In the genomic region with DNA sequence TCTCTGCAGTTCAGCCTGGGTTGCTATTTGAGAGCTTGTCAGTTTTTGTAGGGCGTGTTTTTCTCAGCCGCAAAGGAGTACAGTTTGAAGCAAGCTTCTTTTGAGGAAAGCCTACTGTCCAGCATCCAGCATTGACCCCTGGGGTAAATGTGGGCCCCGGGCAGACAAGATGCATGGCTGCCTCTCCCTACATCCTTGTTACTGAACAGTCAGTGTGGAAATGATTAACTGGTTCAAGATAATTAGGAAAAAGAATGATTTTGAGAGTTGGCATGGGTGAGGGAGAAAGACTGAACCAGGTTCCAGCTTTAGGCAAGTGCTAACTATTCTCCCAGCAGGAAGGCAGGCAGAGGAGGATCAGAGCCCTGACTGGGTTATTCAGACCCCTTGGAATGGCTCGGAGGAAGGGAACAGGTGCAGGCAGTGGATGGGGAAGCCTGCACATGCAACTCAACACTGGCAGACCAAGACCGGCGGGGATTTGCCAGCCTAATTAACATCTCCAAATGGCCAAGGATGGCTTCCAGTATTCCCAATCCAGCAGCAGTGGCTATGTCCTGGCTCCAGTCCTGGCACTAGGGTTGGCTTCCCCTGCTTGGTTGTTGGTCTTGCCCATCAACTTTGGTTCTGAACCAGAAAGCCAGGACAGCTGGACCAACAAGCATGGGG, we compare ENCODE assay signal across 26 mouse cellular contexts. TPM values are rescaled to one million over a fixed set of nuclear protein-coding genes. Genes with fewer than 3 reads are reported as not detected.
DNase-seq lines count a peak whose midpoint lies in the region; ATAC-seq lines count a peak whose summit lies in the region.
"Had no signal": no experiment of that assay in that cellular context is flagged by ENCODE, and none has a peak within 500 bp of the region (broad histone marks: within the 10 kb centered on the region; RNA-seq: fewer than 3 reads in every experiment).

No protein-coding gene starts in this region.

- no peaks in the 10 kb centered on the region for H3K27me3 ChIP-seq in forebrain, embryonic 15.5 days
- no peaks in the 10 kb centered on the region for H3K27me3 ChIP-seq in forebrain, embryonic 12.5 days
- no peaks in the 10 kb centered on the region for H3K27me3 ChIP-seq in kidney, embryonic 16.5 days (ENCODE audit: insufficient read depth, low read length)
- H3K27me3 ChIP-seq: embryonic facial prominence, embryonic 12.5 days; intestine, embryonic 15.5 days; limb, embryonic 12.5 days; liver, embryonic 12.5 days; stomach, embryonic 15.5 days had no signal

- peak; percentile 12 for DNase-seq in cerebellum, adult 11-12 months
- no peak for DNase-seq in cerebellum, adult 9-11 months
- no peak for DNase-seq in kidney, adult 18-20 months
- peak; percentile 53 to 54 for DNase-seq in right cerebral cortex, postnatal 10 days (ENCODE audit: low spot score in 2 of 2)
- no peak for DNase-seq in right cerebral cortex, postnatal 36 days (ENCODE audit: low spot score in 2 of 2)
- DNase-seq: adrenal gland, adult 2 months; gastrocnemius, postnatal 25 days; heart, adult 2 months; heart, postnatal 36 days; kidney, postnatal 25 days; layer of hippocampus, adult 9-11 months; lung, embryonic 14.5 days; lung, postnatal 4 days; right cerebral cortex, postnatal 25 days; thymus, adult 18-20 months had no signal

- H3K9me3 ChIP-seq in forebrain, embryonic 15.5 days = no peaks in the 10 kb centered on the region
- no peaks in the 10 kb centered on the region for H3K9me3 ChIP-seq in forebrain, embryonic 12.5 days
- no peaks in the 10 kb centered on the region for H3K9me3 ChIP-seq in kidney, embryonic 16.5 days (ENCODE audit: low read length)
- H3K9me3 ChIP-seq: embryonic facial prominence, embryonic 12.5 days; intestine, embryonic 15.5 days; limb, embryonic 12.5 days; liver, embryonic 12.5 days; stomach, embryonic 15.5 days had no signal

- H3K4me3 ChIP-seq in forebrain, embryonic 15.5 days = no peak overlapping the region
- H3K4me3 ChIP-seq in forebrain, embryonic 12.5 days (replicated peaks) = no peak overlapping the region
- no peak overlapping the region for H3K4me3 ChIP-seq in kidney, embryonic 16.5 days (ENCODE audit: low read length)
- H3K4me3 ChIP-seq: embryonic facial prominence, embryonic 12.5 days; erythroblast, embryonic 14.5 days; heart, adult 2 months; intestine, embryonic 15.5 days; limb, embryonic 12.5 days; liver, embryonic 12.5 days; myocyte; stomach, embryonic 15.5 days had no signal

- no peak overlapping the region for H3K9ac ChIP-seq in forebrain, embryonic 15.5 days (replicated peaks)
- no peak overlapping the region for H3K9ac ChIP-seq in forebrain, embryonic 12.5 days
- H3K9ac ChIP-seq in kidney, embryonic 16.5 days (replicated peaks; ENCODE audit: low read length) = no peak overlapping the region
- H3K9ac ChIP-seq: embryonic facial prominence, embryonic 12.5 days; intestine, embryonic 15.5 days; limb, embryonic 12.5 days; liver, embryonic 12.5 days; lung, embryonic 14.5 days; stomach, embryonic 15.5 days had no signal

- 59% methylated on average over 6 of the region's 6 CpGs for WGBS in forebrain, embryonic 15.5 days
- 69% methylated on average over 6 of the region's 6 CpGs for WGBS in forebrain, embryonic 12.5 days
- 59% methylated on average over 6 of the region's 6 CpGs for WGBS in kidney, embryonic 16.5 days

- H3K4me1 ChIP-seq in forebrain, embryonic 15.5 days = peaks cover 16% of the 10 kb centered on the region
- peaks cover 30% of the 10 kb centered on the region for H3K4me1 ChIP-seq in forebrain, embryonic 12.5 days
- H3K4me1 ChIP-seq in kidney, embryonic 16.5 days (ENCODE audit: insufficient read depth, low read length) = no peaks in the 10 kb centered on the region
- H3K4me1 ChIP-seq: intestine, embryonic 15.5 days; liver, embryonic 12.5 days had no signal

- no peak overlapping the region for H3K4me2 ChIP-seq in forebrain, embryonic 15.5 days (replicated peaks)
- no peak overlapping the region for H3K4me2 ChIP-seq in forebrain, embryonic 12.5 days
- H3K4me2 ChIP-seq in kidney, embryonic 16.5 days (replicated peaks; ENCODE audit: low read depth, low read length) = no peak overlapping the region
- H3K4me2 ChIP-seq: embryonic facial prominence, embryonic 12.5 days; intestine, embryonic 15.5 days; limb, embryonic 12.5 days; liver, embryonic 12.5 days; lung, embryonic 14.5 days; stomach, embryonic 15.5 days had no signal

- ATAC-seq in forebrain, embryonic 15.5 days (replicated peaks) = peak; percentile 74
- no peak for ATAC-seq in forebrain, embryonic 12.5 days (ENCODE audit: low FRiP score)
- peak; percentile 50; the same call in 1 of the 2 replicates for ATAC-seq in kidney, embryonic 16.5 days (ENCODE audit: low FRiP score, low TSS enrichment)
- ATAC-seq: intestine, embryonic 15.5 days; liver, embryonic 12.5 days had no signal

- no peaks in the 10 kb centered on the region for H3K36me3 ChIP-seq in forebrain, embryonic 15.5 days
- no peaks in the 10 kb centered on the region for H3K36me3 ChIP-seq in forebrain, embryonic 12.5 days (replicated peaks)
- no peaks in the 10 kb centered on the region for H3K36me3 ChIP-seq in kidney, embryonic 16.5 days (ENCODE audit: insufficient read depth, low read length)
- H3K36me3 ChIP-seq: embryonic facial prominence, embryonic 12.5 days; intestine, embryonic 15.5 days; limb, embryonic 12.5 days; stomach, embryonic 15.5 days had no signal

- H3K27ac ChIP-seq in forebrain, embryonic 15.5 days (replicated peaks) = peak overlapping the region; percentile 62
- H3K27ac ChIP-seq in forebrain, embryonic 12.5 days = no peak overlapping the region
- H3K27ac ChIP-seq in kidney, embryonic 16.5 days (ENCODE audit: low read length) = no peak overlapping the region
- H3K27ac ChIP-seq: embryonic facial prominence, embryonic 12.5 days; heart, adult 2 months; intestine, embryonic 15.5 days; limb, embryonic 12.5 days; liver, embryonic 12.5 days; stomach, embryonic 15.5 days had no signal

RNA-seq across cellular contexts. Expression of a gene that starts 28.6 kb away (rescaled TPM):
- polyA plus RNA-seq in forebrain, embryonic 15.5 days (2015; fragmentation: Nextera tagmentation; extraction: Ambion mirVana) = 13.5 and 15.6 TPM in 2 replicates
- polyA plus RNA-seq in forebrain, embryonic 12.5 days (2016; fragmentation: Nextera tagmentation; extraction: Ambion mirVana) = 11.9 and 13.4 TPM in 2 replicates
- polyA plus RNA-seq in kidney, embryonic 16.5 days (2015; fragmentation: Nextera tagmentation; extraction: Ambion mirVana) = not detected in 2 replicates
- polyA plus RNA-seq: erythroblast, embryonic 14.5 days; heart, adult 2 months; heart, embryonic 14.5 days; limb, embryonic 12.5 days; liver, embryonic 12.5 days; myocyte had no signal

Comparison
In these comparisons a context has a peak if more than half of its experiments do, and no peak if none do; other contexts are left out.
1. DNase-seq: peak in cerebellum, adult 11-12 months (single experiment) and right cerebral cortex, postnatal 10 days (2 of 2); none in cerebellum, adult 9-11 months (single experiment), kidney, adult 18-20 months (single experiment) and right cerebral cortex, postnatal 36 days (0 of 2).
2. RNA of a gene that starts 28.6 kb away (polyA plus RNA-seq): 13.5 to 15.6 TPM in forebrain, embryonic 15.5 days and 11.9 to 13.4 TPM in forebrain, embryonic 12.5 days; not detected in kidney, embryonic 16.5 days; every median in the first group is over 10 times any median in the second.